Mouse (Mus musculus) stomach, postnatal 0 days (tissue): Measurements from ENCODE around the gene Set.

Experiments used
- CTCF ChIP-seq: IDR thresholded peaks from 2 replicates; pipeline ENCODE4 v1.5.1; 2016; ENCODE audit warnings: antibody characterized with exemption, low read depth, mild to moderate bottlenecking, moderate library complexity
- EP300 ChIP-seq: optimal IDR thresholded peaks from 2 replicates; pipeline ENCODE3; 2016; ENCODE audit warnings: antibody characterized with exemption

DNA sequence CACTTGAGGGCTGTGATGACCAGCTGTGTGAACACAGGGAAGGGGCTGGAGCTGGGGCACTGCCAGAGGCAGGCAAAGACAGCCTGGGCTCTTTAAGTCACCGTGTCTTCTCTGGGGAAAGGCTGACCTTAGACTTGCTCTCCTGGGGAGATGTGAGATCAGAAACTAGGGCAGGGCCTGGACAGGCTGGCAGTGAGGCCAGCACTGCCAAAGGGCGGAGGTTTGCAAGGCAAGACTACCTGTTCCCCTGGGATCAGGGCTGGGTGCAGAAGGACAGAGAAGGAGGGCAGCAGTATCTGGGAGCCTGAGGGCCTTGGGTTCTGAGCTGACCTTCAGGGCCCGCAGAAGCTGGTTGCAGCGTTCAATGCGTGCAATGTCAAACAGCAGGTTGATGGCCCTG, 50.5 kb downstream of the Set start:
- TF ChIP-seq CTCF (no peak), EP300 (no peak)
